Mouse (Mus musculus) olfactory bulb, adult 2 months (tissue): ENCODE measurements at regions not wholly inside any gene's neighbourhood (a gene's known extent, or its start where the extent isn't known, plus 50 kb on each side); places are given as distances from the start of the nearest gene placed in this dataset.
"Not testable (repeated sequence)": the region's sequence is repeated elsewhere in the genome, so short reads cannot be mapped to it uniquely, and the experiment has no call there.

ENCODE experiments used
- H3K27ac ChIP-seq: fragments of 200-500 bp; 2 replicates; pipeline ENCODE4 v1.5.1; 2012; ENCODE audit warnings: low read depth, low read length; ENCODE audit not compliant: insufficient read depth
- H3K4me1 ChIP-seq: fragments of 200-500 bp; 2 replicates; pipeline ENCODE4 v1.6.1; 2012; ENCODE audit warnings: low read length; ENCODE audit not compliant: control insufficient read depth, insufficient read depth
- H3K4me3 ChIP-seq: fragments of 200-500 bp; 2 replicates; pipeline ENCODE4 v1.5.1; 2012; ENCODE audit warnings: mild to moderate bottlenecking, low read depth, low read length, moderate library complexity; ENCODE audit not compliant: insufficient read depth
- CTCF ChIP-seq: fragments of 200-500 bp; IDR thresholded peaks from 2 replicates; pipeline ENCODE4 v1.5.1; 2012; ENCODE audit warnings: low read depth, mild to moderate bottlenecking, low read length, moderate library complexity; ENCODE audit not compliant: insufficient read depth
- POLR2A ChIP-seq: fragments of 200-500 bp; IDR thresholded peaks from 2 replicates; pipeline ENCODE4 v1.6.1; 2012; ENCODE audit warnings: mild to moderate bottlenecking, low read depth, low read length, moderate library complexity; ENCODE audit not compliant: insufficient read depth
- WGBS: fragments of 180-500 bp; shearing (Covaris S2); methylation state at CpG from one replicate; pipeline ENCODE4 v1.1.7; 2018; 5-methylcytosine and 5-hydroxymethylcytosine counted together

DNA sequence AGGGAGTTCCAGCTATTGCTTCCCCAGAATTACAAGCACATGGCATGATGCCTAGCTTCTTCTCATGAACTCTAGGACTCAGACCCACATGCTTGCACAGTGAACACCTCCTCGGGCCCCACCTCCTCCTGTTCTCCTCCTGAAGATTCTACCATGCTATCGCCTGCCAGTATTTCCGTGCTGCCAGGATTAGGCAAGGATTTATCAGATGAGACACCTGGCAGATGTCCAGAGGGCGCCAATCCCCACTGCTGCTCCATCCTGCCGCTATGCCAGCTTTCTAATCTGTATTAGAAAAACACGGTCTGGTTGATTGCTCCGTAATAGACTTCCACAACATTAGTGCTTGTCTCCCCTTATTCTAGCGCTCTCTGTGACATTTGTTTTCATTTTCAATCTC, 209.0 kb downstream of the Nucb2 start:
- no peak for TF ChIP-seq POLR2A
- no peak for TF ChIP-seq CTCF
- H3K27ac ChIP-seq: no peak overlapping the region
- H3K4me3 ChIP-seq: no peak overlapping the region
- WGBS: 45% methylated on average over 8 of the region's 8 CpGs
- no peaks in the 10 kb centered on the region for H3K4me1 ChIP-seq

DNA sequence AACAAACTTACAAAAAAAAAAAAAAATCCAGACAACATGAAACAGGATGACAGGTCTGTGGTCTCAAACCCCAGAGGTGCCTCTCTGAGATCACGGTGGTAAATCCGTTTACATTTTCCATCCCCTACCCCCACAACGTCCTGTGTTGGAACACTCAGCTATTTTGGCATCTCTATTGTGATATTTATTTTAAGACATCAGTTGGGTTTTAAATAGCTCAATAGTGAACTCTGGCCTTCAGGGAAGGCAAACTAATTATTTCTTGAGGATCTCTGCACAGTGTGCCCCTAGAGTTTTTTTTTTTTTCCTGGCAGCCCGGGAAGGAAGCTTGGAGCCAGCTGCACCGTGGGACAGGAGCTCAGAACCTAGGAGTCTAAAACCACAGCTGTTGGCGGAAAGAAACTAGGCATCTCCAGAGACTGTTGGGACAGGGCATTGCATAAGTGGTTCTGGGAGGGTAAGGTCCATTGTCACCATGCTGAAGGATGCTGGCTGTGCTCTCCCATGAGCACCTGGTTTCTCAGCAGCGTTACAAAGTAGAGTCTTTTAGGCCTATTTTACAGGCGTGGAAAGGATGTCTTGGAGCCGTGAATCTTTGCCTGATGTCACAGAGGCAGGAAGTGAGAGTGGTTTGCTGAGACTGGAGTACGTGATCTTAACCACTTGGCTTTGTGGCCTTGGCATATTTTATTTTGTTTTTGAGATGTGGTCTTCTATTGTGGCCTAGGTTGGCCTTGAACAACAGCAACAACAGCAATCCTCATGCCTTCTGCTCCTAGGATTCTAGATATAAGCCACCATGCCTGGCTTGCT, 211.3 kb downstream of the Nucb2 start:
- WGBS: 76% methylated on average over 10 of the region's 10 CpGs
- TF ChIP-seq CTCF (no peak), POLR2A (no peak)
- Histone ChIP-seq H3K27ac (no peak overlapping the region), H3K4me3 (no peak overlapping the region), H3K4me1 (no peaks in the 10 kb centered on the region)

- Histone ChIP-seq H3K27ac (no peak overlapping the region), H3K4me1 (no peaks in the 10 kb centered on the region), H3K4me3 (no peak overlapping the region)
- TF ChIP-seq POLR2A: no peak
- no peak for TF ChIP-seq CTCF
- WGBS: 65% methylated on average over 2 of the region's 2 CpGs
Measured at GRCm38 (mm10) chr7:116728379-116728778, 224.2 kb downstream of the Nucb2 start.

DNA sequence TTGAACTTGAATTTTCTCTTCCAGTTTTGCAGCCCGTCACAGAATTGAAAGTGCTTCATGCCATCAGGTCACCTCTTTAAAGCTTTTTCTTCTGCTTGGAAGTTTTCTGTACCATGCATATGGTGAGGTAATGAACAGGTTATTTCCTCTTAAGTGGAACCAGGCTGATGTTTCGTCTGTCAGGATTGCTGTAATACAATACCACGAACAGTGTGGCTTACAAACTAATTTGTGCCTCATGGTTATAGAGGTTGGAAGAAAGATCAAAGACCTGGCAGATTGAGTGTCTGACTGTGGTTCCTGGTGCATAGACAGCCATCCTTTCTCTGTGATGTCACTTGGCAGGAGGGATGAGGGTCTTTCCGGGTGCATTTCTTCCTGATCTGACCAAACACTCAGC, 225.6 kb downstream of the Nucb2 start:
- Histone ChIP-seq H3K4me1 (no peaks in the 10 kb centered on the region), H3K4me3 (no peak overlapping the region), H3K27ac (no peak overlapping the region)
- TF ChIP-seq CTCF (no peak), POLR2A (no peak)
- 79% methylated on average over 4 of the region's 4 CpGs for WGBS

DNA sequence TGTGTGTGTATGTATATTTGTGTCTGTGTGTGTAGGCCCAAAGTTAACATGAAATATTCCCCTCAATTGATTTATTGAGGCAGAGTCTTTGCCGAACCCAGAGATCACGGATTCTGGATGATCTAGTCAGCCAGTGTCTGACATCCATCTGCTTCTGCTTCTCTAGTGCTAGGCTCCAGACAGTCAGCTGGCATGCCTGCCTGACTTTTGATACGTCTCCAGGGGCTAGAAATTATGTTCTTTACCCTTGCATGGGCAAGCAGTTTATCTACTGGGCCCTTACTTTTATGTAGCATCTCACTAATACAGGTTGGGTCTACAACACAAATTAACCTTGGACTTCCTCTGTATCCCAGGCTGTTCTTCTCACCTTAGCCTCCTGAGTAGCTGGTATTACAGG, 231.5 kb downstream of the Nucb2 start:
- Histone ChIP-seq H3K27ac (no peak overlapping the region), H3K4me1 (no peaks in the 10 kb centered on the region), H3K4me3 (no peak overlapping the region)
- TF ChIP-seq CTCF: no peak
- TF ChIP-seq POLR2A: no peak
- 79% methylated on average over 3 of the region's 3 CpGs for WGBS

- no peak for TF ChIP-seq CTCF
- TF ChIP-seq POLR2A: no peak
- Histone ChIP-seq H3K4me1 (no peaks in the 10 kb centered on the region), H3K27ac (no peak overlapping the region), H3K4me3 (no peak overlapping the region)
- WGBS: 66% methylated on average over 4 of the region's 4 CpGs
Measured at GRCm38 (mm10) chr7:116736333-116736732, 232.2 kb downstream of the Nucb2 start.

DNA sequence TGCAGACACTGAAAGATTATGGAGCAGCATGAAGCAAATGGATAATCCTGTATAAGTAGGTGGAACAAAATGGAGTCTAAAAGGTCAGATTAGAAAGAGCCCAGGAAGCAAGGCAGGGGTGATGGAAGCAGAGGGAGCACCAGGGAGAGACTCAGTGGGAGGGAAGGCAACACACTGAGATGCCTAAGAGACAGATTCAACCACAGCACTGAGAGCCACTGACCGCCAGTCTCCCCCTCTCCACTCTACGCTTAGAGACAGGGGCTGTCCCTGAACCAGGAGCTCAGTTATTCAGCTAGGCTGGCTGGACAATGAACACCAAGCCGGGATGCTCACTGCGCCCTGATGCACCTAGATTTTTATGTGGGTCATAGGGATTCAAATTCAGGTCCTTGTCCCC, 233.8 kb downstream of the Nucb2 start:
- H3K27ac ChIP-seq: no peak overlapping the region
- TF ChIP-seq CTCF (no peak), POLR2A (no peak)
- H3K4me1 ChIP-seq: no peaks in the 10 kb centered on the region
- 98% methylated on average over 4 of the region's 4 CpGs for WGBS
- H3K4me3 ChIP-seq: no peak overlapping the region

GRCm38 (mm10) chr7:116754556-116754955, 250.4 kb downstream of the Nucb2 start:
- Histone ChIP-seq H3K27ac (no peak overlapping the region), H3K4me3 (no peak overlapping the region), H3K4me1 (no peaks in the 10 kb centered on the region)
- no peak for TF ChIP-seq POLR2A

DNA sequence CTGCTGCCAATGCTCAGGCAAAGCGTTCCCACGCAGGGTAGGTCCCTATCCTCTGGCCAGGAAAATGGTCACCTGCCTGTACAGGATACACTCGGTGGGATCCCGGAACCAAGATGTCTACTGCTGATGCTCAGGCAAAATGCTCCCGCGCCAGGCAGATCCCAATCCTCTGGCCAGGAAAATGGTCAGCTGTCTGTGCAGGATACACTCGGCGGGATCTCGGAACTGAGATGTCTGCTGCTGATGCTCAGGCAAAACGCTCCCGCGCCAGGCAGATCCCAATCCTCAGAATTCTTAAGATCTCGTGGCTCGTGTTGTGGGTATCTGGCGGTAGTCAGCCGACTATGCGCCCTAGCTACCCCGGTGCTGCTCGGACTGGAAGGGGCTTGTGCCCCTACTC, 288.0 kb downstream of the Nucb2 start:
- 94% methylated on average over 19 of the region's 19 CpGs for WGBS

DNA sequence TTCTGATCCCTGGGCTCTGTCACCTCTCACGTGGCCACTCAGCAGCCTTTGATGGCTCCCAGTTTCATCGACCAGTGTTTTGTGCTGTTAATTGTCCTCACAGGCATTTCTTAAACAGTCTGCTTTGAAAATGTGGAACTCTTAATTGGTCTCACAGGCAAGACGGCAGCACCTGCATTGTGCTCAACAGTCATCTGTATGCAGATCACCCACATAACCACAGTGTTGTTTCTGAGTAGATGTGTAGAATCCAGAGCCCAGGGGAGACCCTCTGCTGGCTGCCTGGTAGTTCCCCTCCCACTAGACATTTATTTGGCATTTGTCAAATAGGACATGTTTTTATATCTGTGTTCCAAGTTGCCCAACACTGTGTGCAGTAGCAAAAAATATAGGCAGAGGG, 304.3 kb downstream of the Nucb2 start:
- no peaks in the 10 kb centered on the region for H3K4me1 ChIP-seq
- no peak overlapping the region for H3K27ac ChIP-seq
- 51% methylated on average over 3 of the region's 3 CpGs for WGBS

More for the DNA sequence above, 288.0 kb downstream of the Nucb2 start:
- not testable (repeated sequence) for H3K27ac ChIP-seq, H3K4me3 ChIP-seq, H3K4me1 ChIP-seq

More for the DNA sequence above, 304.3 kb downstream of the Nucb2 start:
- no peak for TF ChIP-seq POLR2A
- TF ChIP-seq CTCF: no peak
- H3K4me3 ChIP-seq: no peak overlapping the region
